9 mouse cellular contexts compared by ENCODE assay signal in genomic region chr9:99444590-99445178, GRCm38 (mm10). TPM values are rescaled to one million over a fixed set of nuclear protein-coding genes. Genes with fewer than 3 reads are reported as not detected.
A peak's percentile ranks its signal among the peaks of the same experiment; 100 is the strongest.
DNase-seq lines count a peak whose midpoint lies in the region; ATAC-seq and TF ChIP-seq lines count a peak whose summit lies in the region.
"Had no signal": no experiment of that assay in that cellular context is flagged by ENCODE, and none has a peak within 500 bp of the region (broad histone marks: within the 10 kb centered on the region; RNA-seq: fewer than 3 reads in every experiment).

No protein-coding gene starts in this region.

- H3K9ac ChIP-seq in hindbrain, embryonic 12.5 days = no peak overlapping the region

- no peak overlapping the region for H3K4me2 ChIP-seq in hindbrain, embryonic 12.5 days (replicated peaks)

- H3K9me3 ChIP-seq in hindbrain, embryonic 12.5 days (replicated peaks) = no peaks in the 10 kb centered on the region

- H3K27me3 ChIP-seq in cerebellum, adult 2 months (ENCODE audit: control insufficient read depth, insufficient read depth, low read length) = no peaks in the 10 kb centered on the region
- no peaks in the 10 kb centered on the region for H3K27me3 ChIP-seq in testis, adult 2 months (ENCODE audit: control insufficient read depth, insufficient read depth, low read length)
- no peaks in the 10 kb centered on the region; the same call in 1 of the 2 replicates for H3K27me3 ChIP-seq in hindbrain, embryonic 12.5 days
- H3K27me3 ChIP-seq in small intestine, adult 2 months (ENCODE audit: control insufficient read depth, insufficient read depth, low read length) = no peaks in the 10 kb centered on the region
- H3K27me3 ChIP-seq: Patski had no signal

- H3K4me3 ChIP-seq in cerebellum, adult 2 months (replicated peaks; ENCODE audit: insufficient read depth, low read depth, low read length) = no peak overlapping the region
- H3K4me3 ChIP-seq in testis, adult 2 months (ENCODE audit: control insufficient read depth, low read depth, low read length) = no peak overlapping the region
- H3K4me3 ChIP-seq in hindbrain, embryonic 12.5 days = no peak overlapping the region
- no peak overlapping the region for H3K4me3 ChIP-seq in small intestine, adult 2 months (ENCODE audit: low read depth, low read length)

- no peak for DNase-seq in cerebellum, adult 2 months
- DNase-seq in cerebellum, adult 11-12 months = no peak
- no peak for DNase-seq in testis, postnatal 10 days (ENCODE audit: low spot score)
- no peak for DNase-seq in left cerebral cortex, postnatal 36 days (ENCODE audit: low spot score in 2 of 2)
- no peak for DNase-seq in heart, adult 11 months

- no peaks in the 10 kb centered on the region for H3K4me1 ChIP-seq in cerebellum, adult 2 months (ENCODE audit: control insufficient read depth, insufficient read depth, low read length)
- peaks cover 2% of the 10 kb centered on the region for H3K4me1 ChIP-seq in testis, adult 2 months (ENCODE audit: control insufficient read depth, insufficient read depth, low read length)
- peaks cover 5% of the 10 kb centered on the region; the same call in 1 of the 2 replicates for H3K4me1 ChIP-seq in hindbrain, embryonic 12.5 days
- no peaks in the 10 kb centered on the region for H3K4me1 ChIP-seq in small intestine, adult 2 months (ENCODE audit: control insufficient read depth, insufficient read depth, insufficient read length, low read length)

- H3K36me3 ChIP-seq in testis, adult 2 months (ENCODE audit: control insufficient read depth, insufficient read depth, low read length) = no peaks in the 10 kb centered on the region
- no peaks in the 10 kb centered on the region for H3K36me3 ChIP-seq in hindbrain, embryonic 12.5 days
- H3K36me3 ChIP-seq in small intestine, adult 2 months (ENCODE audit: control insufficient read depth, insufficient read depth, low read length) = no peaks in the 10 kb centered on the region

- ATAC-seq in hindbrain, embryonic 12.5 days (ENCODE audit: low FRiP score) = peak; percentile 48
- ATAC-seq: Patski had no signal

- TF ChIP-seq CTCF in cerebellum, adult 2 months (IDR thresholded peaks at IDR 0.05; ENCODE audit: borderline replicate concordance, insufficient read depth, low read depth, low read length) = peak; percentile 53; the same call in 1 of the 2 replicates
- TF ChIP-seq CTCF in testis, adult 2 months (IDR thresholded peaks at IDR 0.05; ENCODE audit: control insufficient read depth, insufficient read depth, insufficient replicate concordance, low read depth, low read length) = peak; percentile 21; the same call in 1 of the 2 replicates
- peak; percentile 49; the same call in 1 of the 2 replicates for TF ChIP-seq CTCF in small intestine, adult 2 months (IDR thresholded peaks at IDR 0.05; ENCODE audit: extremely low read depth, insufficient read length, insufficient replicate concordance, low read depth, low read length)

- intact Hi-C loops in left cerebral cortex, postnatal 36 days (cut with DNase I) = loop anchor here (5.0 kb wide), 2 partner anchors 202 to 382 kb away; partner anchors contain the start of gene Cep70

- no peak for TF ChIP-seq POLR2A in cerebellum, adult 2 months (IDR thresholded peaks at IDR 0.05; ENCODE audit: borderline replicate concordance, insufficient read depth, low read length)
- TF ChIP-seq POLR2A in testis, adult 2 months (IDR thresholded peaks at IDR 0.05; ENCODE audit: control insufficient read depth, low read depth, low read length) = no peak
- no peak for TF ChIP-seq POLR2A in small intestine, adult 2 months (IDR thresholded peaks at IDR 0.05; ENCODE audit: low read depth, low read length)

- 37% methylated on average over 8 of the region's 8 CpGs for WGBS in cerebellum, adult 2 months
- WGBS in hindbrain, embryonic 12.5 days = 38% methylated on average over 8 of the region's 8 CpGs
- WGBS in small intestine, adult 2 months = 15% methylated on average over 8 of the region's 8 CpGs

- no peak overlapping the region for H3K27ac ChIP-seq in cerebellum, adult 2 months (ENCODE audit: insufficient read depth, low read length)
- H3K27ac ChIP-seq in testis, adult 2 months (ENCODE audit: control insufficient read depth, insufficient read depth, low read depth, low read length) = no peak overlapping the region
- no peak overlapping the region for H3K27ac ChIP-seq in hindbrain, embryonic 12.5 days
- H3K27ac ChIP-seq in small intestine, adult 2 months (ENCODE audit: insufficient read depth, low read depth, low read length) = no peak overlapping the region

RNA-seq across cellular contexts. Expression of gene Nme9, which starts 6.6 kb away (rescaled TPM):
- polyA plus RNA-seq in cerebellum, adult 2 months (2012; rRNA removed) = 0.15 and 0.49 TPM in 2 replicates
- 0.22 and 0.28 TPM in 2 replicates for polyA plus RNA-seq in testis, adult 2 months (2012; rRNA removed)
- polyA plus RNA-seq in hindbrain, embryonic 12.5 days (2016; fragmentation: Nextera tagmentation; extraction: Ambion mirVana) = 0.83 and 1.4 TPM in 2 replicates
- polyA plus RNA-seq in small intestine, adult 2 months (2012; rRNA removed) = 0.19 and 0.43 TPM in 2 replicates
- not detected for total RNA-seq in left cerebral cortex, postnatal 36 days (2021)
- polyA plus RNA-seq: Patski had no signal

RNA-seq across cellular contexts. Expression of gene Mras, which starts 7.5 kb away (rescaled TPM):
- 68.9 and 81.5 TPM in 2 replicates for polyA plus RNA-seq in cerebellum, adult 2 months (2012; rRNA removed)
- 17.2 and 20.2 TPM in 2 replicates for polyA plus RNA-seq in testis, adult 2 months (2012; rRNA removed)
- polyA plus RNA-seq in hindbrain, embryonic 12.5 days (2016; fragmentation: Nextera tagmentation; extraction: Ambion mirVana) = 28.1 and 36.2 TPM in 2 replicates
- polyA plus RNA-seq in small intestine, adult 2 months (2012; rRNA removed) = 2.6 TPM in 2 replicates
- 100 to 1,000 TPM; 151 to 157 TPM for total RNA-seq in left cerebral cortex, postnatal 36 days (2021)
